Mouse (Mus musculus): ENCODE data around the gene Plce1.

DNA sequence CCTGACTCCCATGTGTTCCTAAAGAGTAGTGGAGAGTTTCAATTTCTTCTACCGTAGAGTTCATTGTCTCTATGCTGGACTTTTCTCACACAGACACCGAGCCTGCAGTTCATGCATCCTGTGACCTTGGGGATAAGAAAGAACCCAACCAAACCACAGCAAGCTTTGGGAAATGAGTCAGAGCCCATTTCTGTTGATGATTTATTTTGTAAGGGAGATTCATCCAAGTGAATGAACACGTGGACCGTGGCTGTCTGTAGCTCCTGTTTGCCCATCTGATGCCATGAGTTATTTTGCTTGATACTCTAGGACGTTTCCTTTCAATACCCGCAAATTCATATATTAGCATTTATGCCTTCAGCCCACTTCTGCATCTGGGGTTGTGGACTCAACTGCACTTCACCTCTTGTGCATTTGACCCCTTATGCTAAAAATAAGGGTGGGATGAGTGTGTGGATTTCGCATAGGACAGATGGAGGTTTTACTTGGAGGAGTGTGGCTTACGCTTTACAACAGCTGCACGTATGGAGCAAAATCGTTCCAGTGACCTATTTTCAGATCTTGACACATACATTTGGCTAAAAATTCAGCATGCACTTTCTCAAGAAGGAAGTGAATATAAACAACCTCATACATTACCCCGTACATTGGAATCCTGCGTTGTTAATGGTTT is 112.5 kb downstream of the Plce1 start:
- TF ChIP-seq CTCF (IDR thresholded peaks at IDR 0.05), result no peak
- no peak for TF ChIP-seq EP300 (IDR thresholded peaks at IDR 0.05)

Measured in lung, postnatal 0 days (tissue).